Mouse (Mus musculus): ENCODE results near the gene Itga5.

DNA sequence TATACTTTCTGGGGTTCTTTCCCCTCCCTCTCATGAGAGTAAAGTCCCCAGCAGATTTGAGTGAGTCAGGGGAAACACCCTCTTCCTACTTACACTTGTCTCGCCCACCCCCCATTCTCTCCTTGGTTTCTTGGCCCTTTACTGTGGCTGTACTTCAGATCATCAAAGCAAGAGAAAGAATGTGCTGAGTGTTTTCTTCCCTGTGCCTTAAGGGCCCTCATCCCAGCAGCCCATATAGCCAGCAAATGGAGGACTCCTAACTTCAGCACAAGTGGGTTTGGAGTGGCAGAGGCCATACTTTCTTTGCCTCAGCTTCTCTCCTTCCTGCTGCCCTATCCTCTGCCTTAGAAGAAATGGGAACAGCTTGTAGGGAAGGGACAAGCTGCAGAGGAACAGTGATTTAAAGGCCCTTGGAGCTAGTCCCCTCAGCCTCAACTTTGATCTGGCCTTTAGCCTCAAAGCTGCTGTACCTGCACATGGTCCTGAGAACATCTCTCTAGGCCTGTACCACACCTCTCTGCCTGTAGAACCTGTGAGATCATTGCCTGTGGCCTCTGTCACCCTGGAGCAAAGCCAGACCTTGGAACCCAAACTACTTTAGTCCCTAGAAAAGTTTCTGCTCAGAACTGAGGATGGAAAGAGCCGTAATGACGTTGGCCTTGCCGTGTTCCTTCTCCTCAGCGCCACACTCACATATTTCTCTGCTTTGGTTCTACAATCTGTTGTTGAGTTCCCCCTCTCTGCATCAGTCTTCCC is 67.5 kb downstream of the Itga5 start:
- TF ChIP-seq CTCF (IDR thresholded peaks at IDR 0.05; ENCODE audit: low read depth, low read length) (no peak), POLR2A (IDR thresholded peaks at IDR 0.05; ENCODE audit: borderline replicate concordance, low read depth, low read length) (no peak)

Data from bone marrow macrophage, adult 2 months (primary cell).